Mouse (Mus musculus) embryonic facial prominence, embryonic 10.5 days (tissue): ENCODE results near the gene Tfap2a. TPM values are rescaled to one million over a fixed set of nuclear protein-coding genes. Genes with fewer than 3 reads are reported as not detected.

Experiments
- DNase-seq: peaks from one replicate; pipeline ENCODE4 v3.0.0-alpha.2; 2017; ENCODE audit warnings: low spot score
- H3K27ac ChIP-seq: fragments of 300-500 bp; sonication (generic); replicated peaks from 2 replicates; pipeline ENCODE4 v1.5.1; 2016; ENCODE audit warnings: mild to moderate bottlenecking
- H3K27me3 ChIP-seq: fragments of 300-500 bp; sonication (generic); replicated peaks from 2 replicates; pipeline ENCODE4 v1.6.1; 2016; ENCODE audit warnings: low read depth, mild to moderate bottlenecking; ENCODE audit not compliant: poor library complexity, severe bottlenecking
- H3K36me3 ChIP-seq: fragments of 300-500 bp; sonication (generic); replicated peaks from 2 replicates; pipeline ENCODE4 v1.6.1; 2016; ENCODE audit warnings: mild to moderate bottlenecking, moderate library complexity
- H3K4me1 ChIP-seq: fragments of 300-500 bp; sonication (generic); 2 replicates; pipeline ENCODE4 v1.6.1; 2016
- H3K4me3 ChIP-seq: fragments of 300-500 bp; sonication (generic); 2 replicates; pipeline ENCODE4 v1.5.1; 2016; ENCODE audit warnings: mild to moderate bottlenecking, moderate library complexity
- H3K9me3 ChIP-seq: fragments of 300-500 bp; sonication (generic); 2 replicates; pipeline ENCODE4 v1.6.1; 2016; ENCODE audit warnings: mild to moderate bottlenecking
- WGBS: fragments of 180-500 bp; shearing (Covaris S2); methylation state at CpG from one replicate; pipeline ENCODE4 v1.1.7; 2016; 5-methylcytosine and 5-hydroxymethylcytosine counted together
- polyA plus RNA-seq: library from polyadenylated mRNA; unstranded; fragments of >200 nt; fragmentation: Nextera tagmentation; extraction: Ambion mirVana; gene quantifications from 2 replicates; pipeline ENCODE4 v1.2.1, GENCODE M21; 2016

Tfap2a gene
- polyA plus RNA-seq, 1 experiment from 2014 or later: 8.3 TPM

DNA sequence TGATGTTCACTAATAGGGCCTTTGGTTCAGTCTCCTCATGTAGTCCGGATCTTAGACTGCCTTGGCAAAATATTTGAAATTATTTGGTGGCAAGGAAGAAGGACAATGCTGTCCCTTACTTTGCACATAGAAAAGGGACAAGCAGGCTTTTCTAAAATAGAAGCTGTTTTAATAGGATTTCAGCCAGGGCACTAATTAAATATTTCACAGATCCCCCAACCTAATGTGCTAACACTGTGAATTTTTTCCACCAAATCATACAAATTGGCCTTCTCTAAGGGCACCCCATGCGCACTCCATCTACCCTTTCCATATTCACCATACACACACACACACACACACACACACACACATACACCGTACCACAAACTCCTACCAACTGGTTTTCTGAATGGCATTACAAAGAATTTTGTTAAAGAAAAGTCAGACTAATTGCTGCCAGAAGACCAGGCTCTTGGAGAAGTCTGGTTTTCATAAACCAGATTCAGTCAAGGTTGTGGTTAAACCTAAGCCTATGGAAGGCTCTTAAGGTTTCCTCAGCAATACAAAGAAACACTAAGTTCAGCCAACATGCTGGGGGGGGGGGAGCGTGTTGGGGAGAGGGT lies 32.3 kb downstream of the Tfap2a start:
- Histone ChIP-seq H3K27ac (0 out of 2 replicates have a peak overlapping the region, but pooled peaks have one; percentile 14), H3K4me3 (no peak overlapping the region), H3K27me3 (peaks cover 100% of the 10 kb centered on the region), H3K9me3 (no peaks in the 10 kb centered on the region), H3K4me1 (peaks cover 81% of the 10 kb centered on the region), H3K36me3 (no peaks in the 10 kb centered on the region)
- WGBS: 7% methylated on average over 4 of the region's 4 CpGs
- DNase-seq: no peak

DNA sequence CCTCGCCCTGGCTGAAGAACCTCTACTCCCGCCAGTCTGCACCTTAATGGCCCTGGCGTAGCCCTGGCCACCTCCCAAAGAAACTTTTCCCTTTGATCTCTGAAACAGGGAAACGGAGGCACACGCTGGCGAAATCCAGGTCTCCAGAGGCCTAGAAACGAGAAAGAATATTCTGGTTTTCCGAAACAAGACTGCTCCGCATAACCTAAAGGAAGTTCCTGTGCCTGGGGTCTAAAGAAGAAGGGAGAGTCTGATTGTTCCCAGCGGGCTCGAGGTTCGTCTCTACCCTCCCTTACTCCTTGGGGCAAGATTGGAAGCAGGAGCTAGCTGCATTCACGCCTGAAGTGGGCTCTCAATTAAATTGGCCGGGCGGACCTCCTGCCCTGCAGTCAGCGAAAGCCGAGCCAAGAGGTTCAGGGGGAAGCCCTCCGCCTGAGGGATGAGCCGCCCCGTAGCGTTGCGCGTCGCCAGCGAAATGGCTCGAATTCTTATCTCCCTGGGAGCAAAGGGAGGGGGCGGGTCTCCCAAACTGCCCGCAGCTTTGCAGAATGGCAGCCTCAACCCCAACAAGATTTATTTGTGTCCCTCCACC lies 33.2 kb downstream of the Tfap2a start:
- WGBS: under 1% methylated on average over 28 of the region's 28 CpGs
- Histone ChIP-seq H3K4me1 (peaks cover 73% of the 10 kb centered on the region), H3K9me3 (no peaks in the 10 kb centered on the region), H3K27me3 (peaks cover 100% of the 10 kb centered on the region), H3K36me3 (no peaks in the 10 kb centered on the region), H3K4me3 (peak overlapping the region; percentile 51), H3K27ac (peak overlapping the region; percentile 74)
- DNase-seq: peak; percentile 74

DNA sequence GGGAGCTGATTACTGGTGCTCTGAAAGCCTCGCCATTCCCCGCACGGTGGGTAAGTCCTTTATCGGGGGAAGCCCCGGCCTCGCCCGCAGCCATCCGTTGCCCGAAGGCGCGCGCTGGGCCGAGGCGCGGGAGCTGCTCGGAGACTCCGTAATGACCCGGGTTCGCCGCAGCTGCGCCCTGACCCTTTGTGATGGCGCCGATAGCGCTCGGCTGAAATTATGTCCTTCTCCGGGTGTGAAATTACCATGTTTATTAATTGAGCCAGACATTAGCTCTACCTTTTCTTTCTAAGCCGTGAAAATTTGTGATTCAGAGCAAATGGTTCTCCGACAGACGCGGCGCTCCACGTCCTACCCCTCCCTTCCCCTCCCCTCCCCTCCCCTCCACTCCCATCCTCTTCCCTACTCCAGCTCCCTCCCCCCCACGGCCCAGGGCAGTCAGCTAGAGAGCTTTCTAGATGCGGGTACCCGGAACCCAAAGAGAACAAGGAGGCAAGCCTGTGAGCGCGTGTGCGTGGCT lies 34.1 kb downstream of the Tfap2a start:
- DNase-seq: peak; percentile 77
- Histone ChIP-seq H3K27ac (peak overlapping the region; percentile 65), H3K27me3 (peaks cover 96% of the 10 kb centered on the region), H3K4me3 (peak overlapping the region; percentile 51), H3K4me1 (peaks cover 64% of the 10 kb centered on the region), H3K9me3 (no peaks in the 10 kb centered on the region), H3K36me3 (no peaks in the 10 kb centered on the region)
- under 1% methylated on average over 38 of the region's 38 CpGs for WGBS

DNA sequence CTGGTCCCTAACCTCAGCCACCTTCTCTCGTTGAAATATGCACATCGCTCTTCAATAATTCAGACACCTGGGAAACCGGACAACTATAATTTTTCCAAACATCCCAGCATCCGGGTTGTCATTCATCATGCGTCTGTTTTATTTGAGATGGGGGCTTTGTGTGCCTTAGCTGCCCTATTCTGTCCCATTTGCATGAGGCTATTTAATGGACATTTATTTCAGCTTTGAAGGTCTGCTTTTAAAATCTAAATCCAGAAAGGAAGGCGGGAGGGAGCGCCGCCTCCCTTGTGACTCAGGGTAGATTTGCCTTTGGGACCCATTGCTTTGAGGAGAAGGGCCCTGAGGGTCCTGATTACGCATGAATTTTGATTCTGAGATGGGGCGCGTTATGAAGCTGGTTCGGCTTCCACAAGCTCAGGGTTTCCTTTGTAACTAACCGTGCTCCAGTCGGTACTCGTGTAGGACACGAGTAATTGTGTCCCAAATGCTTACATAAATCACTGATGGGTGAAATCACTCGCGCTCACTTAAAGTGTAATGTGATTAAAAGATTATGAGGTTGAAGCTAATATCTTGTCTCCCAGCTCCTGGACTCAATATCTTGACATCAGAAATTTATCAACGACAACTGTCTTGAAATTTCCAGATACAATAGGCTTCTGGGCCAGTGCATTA lies 34.9 kb downstream of the Tfap2a start:
- peak; percentile 33 for DNase-seq
- 2% methylated on average over 19 of the region's 19 CpGs for WGBS
- H3K27me3 ChIP-seq: peaks cover 94% of the 10 kb centered on the region

DNA sequence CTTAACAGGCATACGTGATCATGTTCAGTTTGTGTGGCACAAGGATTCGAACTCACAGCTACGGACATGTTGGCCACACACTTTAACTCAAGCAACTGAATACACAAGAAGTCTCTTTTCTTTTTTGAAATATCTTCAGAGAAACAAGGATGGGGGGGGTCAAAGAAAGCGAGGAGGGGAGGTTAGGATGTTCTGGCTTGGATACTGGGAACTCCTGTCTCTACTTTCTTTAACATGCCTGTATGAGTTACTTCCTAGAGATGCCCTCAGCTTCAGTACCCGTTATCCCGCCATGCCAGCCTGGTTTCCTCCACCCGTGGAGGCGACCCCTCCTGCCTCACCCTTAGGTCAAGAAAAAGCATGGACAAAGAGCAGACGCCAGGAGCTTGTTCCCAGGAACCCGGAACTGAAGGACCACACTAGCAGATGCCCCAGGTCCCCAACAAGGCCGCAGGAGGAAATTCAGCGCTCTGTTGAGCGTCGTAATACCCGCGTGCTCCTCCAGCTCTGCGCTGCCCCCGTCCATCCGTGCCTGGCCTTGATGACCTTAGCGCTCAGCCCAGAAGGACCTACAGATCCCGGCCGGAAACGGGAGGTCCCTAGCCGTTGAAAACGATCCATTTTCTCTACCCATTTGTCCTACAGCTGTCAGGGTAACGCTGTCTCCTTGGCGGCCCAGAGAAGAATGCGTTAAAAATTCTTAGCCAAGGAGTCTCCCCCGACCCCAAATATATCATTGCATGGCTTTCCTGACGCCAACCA lies 35.6 kb downstream of the Tfap2a start:
- Histone ChIP-seq H3K4me1 (peaks cover 58% of the 10 kb centered on the region), H3K9me3 (no peaks in the 10 kb centered on the region), H3K36me3 (no peaks in the 10 kb centered on the region), H3K27ac (no peak overlapping the region), H3K4me3 (no peak overlapping the region), H3K27me3 (peaks cover 93% of the 10 kb centered on the region)
- DNase-seq: peak; percentile 45
- 7% methylated on average over 30 of the region's 30 CpGs for WGBS

More for the DNA sequence above, 34.9 kb downstream of the Tfap2a start:
- H3K36me3 ChIP-seq: no peaks in the 10 kb centered on the region
- no peaks in the 10 kb centered on the region for H3K9me3 ChIP-seq
- peak overlapping the region; percentile 51; the same call in 1 of the 2 replicates for H3K4me3 ChIP-seq
- no peak overlapping the region for H3K27ac ChIP-seq
- H3K4me1 ChIP-seq: peaks cover 56% of the 10 kb centered on the region

DNA sequence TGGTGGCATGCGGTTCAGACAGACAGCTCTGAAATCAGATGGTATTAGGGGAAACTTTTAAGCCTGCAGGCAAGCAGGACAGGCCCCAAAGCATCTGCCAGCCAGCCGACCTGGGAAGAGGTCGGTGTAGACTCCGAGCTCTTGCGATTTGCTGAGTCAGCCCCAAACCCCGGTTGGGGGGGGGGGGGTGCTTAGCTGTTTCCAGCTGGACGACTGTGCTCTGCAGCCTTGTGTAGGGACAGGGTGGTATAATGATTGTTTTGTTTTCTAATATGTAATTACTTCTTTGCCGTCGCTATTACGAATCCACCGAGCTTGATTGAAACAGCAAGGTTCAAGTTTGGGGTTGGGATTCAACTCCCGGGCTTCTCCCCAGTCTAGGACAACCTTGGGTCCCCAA lies 36.5 kb downstream of the Tfap2a start:
- H3K9me3 ChIP-seq: no peaks in the 10 kb centered on the region
- no peaks in the 10 kb centered on the region for H3K36me3 ChIP-seq
- 4% methylated on average over 12 of the region's 12 CpGs for WGBS
- H3K27me3 ChIP-seq: peaks cover 90% of the 10 kb centered on the region
- no peak overlapping the region for H3K4me3 ChIP-seq
- no peak overlapping the region for H3K27ac ChIP-seq
- DNase-seq: peak; percentile 58
- H3K4me1 ChIP-seq: peaks cover 56% of the 10 kb centered on the region

DNA sequence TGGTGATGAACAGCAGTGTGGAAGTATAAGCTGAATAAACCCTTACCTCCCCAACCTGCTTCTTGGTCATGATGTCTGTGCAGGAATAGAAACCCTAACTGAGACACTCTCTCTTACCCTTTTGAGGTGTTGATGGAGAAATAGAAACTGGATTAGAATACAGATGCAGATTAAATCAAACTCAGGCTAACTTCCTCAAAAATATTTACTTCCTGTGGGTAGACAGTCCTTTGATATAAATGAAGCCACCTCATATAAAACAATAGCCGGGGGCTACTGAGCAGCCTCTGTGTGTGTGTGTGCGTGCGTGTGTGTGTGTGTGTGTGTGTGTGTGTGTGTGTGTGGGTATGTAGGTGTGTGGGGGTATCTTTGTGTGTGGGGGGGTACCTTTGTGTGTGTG lies 52.4 kb downstream of the Tfap2a start:
- Histone ChIP-seq H3K4me3 (no peak overlapping the region), H3K27me3 (no peaks in the 10 kb centered on the region), H3K9me3 (no peaks in the 10 kb centered on the region), H3K4me1 (no peaks in the 10 kb centered on the region), H3K27ac (no peak overlapping the region), H3K36me3 (no peaks in the 10 kb centered on the region)
- no peak for DNase-seq
- WGBS: 91% methylated on average over 3 of the region's 3 CpGs

DNA sequence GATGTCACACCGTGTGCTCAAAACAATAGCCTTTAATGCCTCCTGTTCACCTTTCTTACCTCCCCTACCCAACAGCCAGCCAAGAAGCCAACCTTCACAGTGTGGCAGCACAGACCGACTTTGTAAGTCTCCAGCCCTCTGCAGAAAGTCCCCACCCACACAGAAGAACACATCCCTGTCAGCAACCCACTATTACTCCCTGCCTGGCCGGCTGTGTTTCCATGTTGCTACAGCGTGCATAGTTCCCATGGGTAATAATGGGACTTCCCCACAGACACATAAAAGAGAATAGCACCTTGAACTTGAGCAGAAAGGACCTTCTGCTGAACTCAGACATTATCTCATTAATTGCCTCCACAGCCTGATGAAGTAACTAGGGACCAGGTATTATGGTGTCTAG lies 61.4 kb downstream of the Tfap2a start:
- DNase-seq: no peak
- no peaks in the 10 kb centered on the region for H3K9me3 ChIP-seq
- no peak overlapping the region for H3K27ac ChIP-seq
- 47% methylated on average over 4 of the region's 4 CpGs for WGBS
- H3K27me3 ChIP-seq: peaks cover 20% of the 10 kb centered on the region
- no peaks in the 10 kb centered on the region for H3K36me3 ChIP-seq
- no peaks in the 10 kb centered on the region for H3K4me1 ChIP-seq
- no peak overlapping the region for H3K4me3 ChIP-seq

Other genes starting within 250 kb of the Tfap2a start
- 2.1 and 2.9 TPM in 2 replicates for gene Gcnt2, start 121.4 kb upstream of the Tfap2a start, polyA plus RNA-seq